Mouse (Mus musculus): Measurements from ENCODE around the gene Myo15b. TPM values are rescaled to one million over a fixed set of nuclear protein-coding genes. Genes with fewer than 3 reads are reported as not detected.
A peak's percentile ranks its signal among the peaks of the same experiment; 100 is the strongest.

The Myo15b gene
- total and polyA plus RNA-seq, 3 experiments = 0.16 to 0.35 TPM; not detected in 1

DNA sequence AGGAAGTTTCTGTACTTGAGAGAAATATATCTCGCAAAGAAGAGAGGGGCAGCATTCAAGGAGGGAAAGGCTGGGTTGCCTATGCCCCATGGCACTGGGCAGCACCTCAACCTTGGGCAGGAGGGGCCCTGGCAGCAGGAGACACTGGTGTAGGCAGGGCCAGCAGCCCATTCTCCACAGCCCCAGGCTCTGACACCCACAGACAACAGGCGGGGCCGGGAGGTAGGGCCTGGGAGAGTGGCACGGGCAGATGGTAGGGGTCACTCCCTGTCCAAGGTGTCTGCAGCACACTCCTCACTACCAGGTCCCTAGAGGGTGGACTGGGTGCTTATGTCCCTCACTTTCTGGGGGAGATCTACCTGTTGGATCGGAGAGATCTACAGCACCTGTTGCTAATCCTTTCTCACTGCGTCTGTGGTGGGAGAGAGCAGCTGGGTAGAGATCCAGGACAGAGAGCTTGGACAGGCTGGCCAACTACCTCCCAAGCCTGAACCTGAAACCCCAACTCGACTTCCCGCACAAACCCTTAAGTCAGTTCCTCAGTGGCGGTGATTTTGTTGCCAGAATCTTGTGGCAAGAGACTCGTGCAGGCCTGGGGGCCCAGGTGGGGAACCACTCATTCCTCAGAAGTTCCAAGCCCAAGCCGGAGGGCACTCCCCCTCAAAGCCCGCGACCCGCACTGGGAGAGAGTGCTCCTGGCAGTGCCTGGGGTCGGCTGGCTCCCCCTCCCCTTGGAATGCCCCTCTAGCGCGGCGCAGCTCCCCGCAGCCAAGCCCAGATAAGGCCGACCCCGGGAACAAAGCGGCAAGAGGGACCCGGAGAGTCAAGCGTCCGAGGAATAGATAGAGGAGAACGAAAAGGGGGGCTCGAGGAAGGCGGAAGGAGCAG lies 45.4 kb upstream of the Myo15b start:
- H3K27me3 ChIP-seq (ENCODE audit: insufficient read depth, low read length) = peaks cover 59% of the 10 kb centered on the region
- peaks cover 23% of the 10 kb centered on the region for H3K36me3 ChIP-seq (replicated peaks)
- no peak for DNase-seq (ENCODE audit: low spot score)
- ATAC-seq (ENCODE audit: extremely low read depth, insufficient number of reproducible peaks, low FRiP score, poor library complexity, severe bottlenecking) = no peak
- TF ChIP-seq TAL1 (conservative IDR thresholded peaks at IDR 0.05; ENCODE audit: low read depth, low read length) (no peak), CTCF (IDR thresholded peaks at IDR 0.05; ENCODE audit: low read depth, low read length) (no peak), GATA2 (IDR thresholded peaks at IDR 0.05; ENCODE audit: borderline replicate concordance, low read depth, low read length) (no peak), POLR2AphosphoS5 (IDR thresholded peaks at IDR 0.05; ENCODE audit: insufficient replicate concordance, low read depth, low read length) (no peak), GATA1 (IDR thresholded peaks at IDR 0.05; ENCODE audit: borderline replicate concordance, low read length) (no peak)
- no peaks in the 10 kb centered on the region for H3K9me3 ChIP-seq (replicated peaks)
- H3K4me3 ChIP-seq (ENCODE audit: low read depth, low read length) = peak overlapping the region; percentile 88; the same call in 1 of the 2 replicates
- peaks cover 56% of the 10 kb centered on the region for H3K4me1 ChIP-seq (ENCODE audit: insufficient read depth, low read depth, low read length)

DNA sequence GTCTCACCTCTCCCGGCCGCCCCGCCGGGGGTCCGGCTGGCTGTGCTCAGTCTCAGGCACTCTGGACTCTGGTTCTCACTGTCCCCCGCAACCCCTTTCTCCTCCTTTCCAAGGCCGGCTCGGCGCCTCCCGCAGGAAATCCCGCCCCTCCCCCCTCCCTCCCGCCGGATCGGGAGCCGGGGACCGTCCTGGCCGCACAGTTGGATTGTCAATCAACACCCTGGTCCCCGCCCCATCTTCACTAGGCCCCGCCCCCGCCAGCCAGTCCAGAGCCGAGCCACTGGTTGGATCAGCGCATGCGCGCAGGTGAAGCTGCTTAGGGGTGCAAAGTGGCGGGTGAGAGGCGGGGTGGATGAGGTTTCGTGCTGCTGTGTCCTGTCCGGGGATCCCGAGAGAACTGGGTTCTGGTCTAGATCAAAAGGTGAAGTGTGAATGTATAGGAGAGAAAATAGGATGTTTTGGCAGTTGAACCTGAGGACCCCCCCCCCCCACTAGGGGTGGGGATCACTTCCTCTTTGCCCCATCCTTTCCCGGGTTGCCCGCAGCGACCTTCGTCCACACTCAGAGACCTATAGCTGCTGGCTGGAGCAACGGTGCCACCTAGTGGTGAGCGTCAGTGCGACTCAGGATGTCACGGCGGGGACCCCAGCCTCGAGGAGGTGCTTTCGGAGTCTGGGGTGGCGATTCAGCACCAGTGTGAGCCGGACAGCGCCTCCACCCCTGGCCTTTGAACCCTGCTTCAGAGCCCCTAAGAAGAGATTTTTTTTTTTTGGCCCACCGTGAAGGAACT lies 44.5 kb upstream of the Myo15b start, which contains the start of gene Caskin2:
Gene Caskin2 (minus strand): TSS at position 133 of the 790 bp plus-strand sequence.
- ATAC-seq (ENCODE audit: extremely low read depth, insufficient number of reproducible peaks, low FRiP score, poor library complexity, severe bottlenecking) (peak; percentile 86), DNase-seq (ENCODE audit: low spot score) (peak; percentile 92)
- Histone ChIP-seq H3K4me3 (ENCODE audit: low read depth, low read length) (peak within 1 kb of the TSS; percentile 88), H3K27me3 (ENCODE audit: insufficient read depth, low read length) (peaks cover 50% of the 10 kb centered on the region), H3K36me3 (replicated peaks) (peaks cover 32% of the 10 kb centered on the region), H3K4me1 (ENCODE audit: insufficient read depth, low read depth, low read length) (peaks cover 47% of the 10 kb centered on the region), H3K9me3 (replicated peaks) (no peaks in the 10 kb centered on the region)
- TF ChIP-seq TAL1 (conservative IDR thresholded peaks at IDR 0.05; ENCODE audit: low read depth, low read length) (no peak), CTCF (IDR thresholded peaks at IDR 0.05; ENCODE audit: low read depth, low read length) (peak; percentile 78; the same call in 1 of the 2 replicates)

DNA sequence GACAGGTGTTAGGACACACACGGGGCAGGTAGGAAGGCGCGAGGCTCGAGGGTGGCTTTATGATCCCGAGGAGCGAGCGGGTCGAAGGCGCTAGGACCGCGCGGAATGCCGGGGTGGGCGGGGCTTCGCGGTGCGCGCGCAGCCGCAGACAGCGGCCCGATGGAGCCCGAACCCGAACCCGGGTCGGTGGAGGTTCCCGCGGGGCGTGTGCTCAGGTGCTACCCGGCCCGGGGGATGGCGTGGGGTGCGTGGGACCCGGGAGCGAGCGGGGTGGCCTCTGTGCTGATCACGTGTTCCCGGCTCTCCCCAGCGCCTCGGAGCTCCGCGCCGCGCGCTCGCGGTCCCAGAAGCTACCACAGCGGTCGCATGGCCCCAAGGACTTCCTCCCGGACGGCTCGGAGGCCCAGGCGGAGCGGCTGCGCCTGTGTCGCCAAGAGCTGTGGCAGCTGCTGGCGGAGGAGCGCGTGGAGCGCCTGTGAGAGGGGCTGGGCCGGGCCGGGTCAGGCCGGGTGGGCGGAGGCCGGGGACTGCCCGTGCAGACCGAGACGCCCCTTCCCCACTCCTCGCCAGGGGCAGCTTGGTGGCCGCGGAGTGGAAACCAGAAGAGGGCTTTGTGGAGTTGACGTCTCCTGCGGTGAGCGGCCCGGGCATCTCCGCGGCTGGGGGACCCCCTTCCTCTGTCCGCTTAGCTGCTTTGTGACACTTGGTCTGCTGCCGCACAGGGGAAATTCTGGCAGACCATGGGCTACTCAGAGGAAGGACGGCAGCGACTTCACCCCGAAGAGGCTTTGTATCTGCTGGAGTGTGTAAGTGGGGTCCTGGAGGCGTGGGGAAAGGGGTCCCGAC lies 43.4 kb upstream of the Myo15b start, which contains the start of gene Tsen54:
Gene Tsen54 (plus strand): TSS at position 120 of the 846 bp plus-strand sequence.
- Histone ChIP-seq H3K36me3 (replicated peaks) (peaks cover 37% of the 10 kb centered on the region), H3K9me3 (replicated peaks) (no peaks in the 10 kb centered on the region), H3K4me3 (ENCODE audit: low read depth, low read length) (peak within 1 kb of the TSS; percentile 88), H3K4me1 (ENCODE audit: insufficient read depth, low read depth, low read length) (peaks cover 41% of the 10 kb centered on the region), H3K27me3 (ENCODE audit: insufficient read depth, low read length) (peaks cover 39% of the 10 kb centered on the region)
- DNase-seq (ENCODE audit: low spot score) (peak; percentile 80), ATAC-seq (ENCODE audit: extremely low read depth, insufficient number of reproducible peaks, low FRiP score, poor library complexity, severe bottlenecking) (no peak)
- TF ChIP-seq GATA1 (IDR thresholded peaks at IDR 0.05; ENCODE audit: borderline replicate concordance, low read length) = no peak
- no peak for TF ChIP-seq CTCF (IDR thresholded peaks at IDR 0.05; ENCODE audit: low read depth, low read length)
- no peak for TF ChIP-seq TAL1 (conservative IDR thresholded peaks at IDR 0.05; ENCODE audit: low read depth, low read length)
- TF ChIP-seq GATA2 (IDR thresholded peaks at IDR 0.05; ENCODE audit: borderline replicate concordance, low read depth, low read length) = no peak
- no peak for TF ChIP-seq POLR2AphosphoS5 (IDR thresholded peaks at IDR 0.05; ENCODE audit: insufficient replicate concordance, low read depth, low read length)

DNA sequence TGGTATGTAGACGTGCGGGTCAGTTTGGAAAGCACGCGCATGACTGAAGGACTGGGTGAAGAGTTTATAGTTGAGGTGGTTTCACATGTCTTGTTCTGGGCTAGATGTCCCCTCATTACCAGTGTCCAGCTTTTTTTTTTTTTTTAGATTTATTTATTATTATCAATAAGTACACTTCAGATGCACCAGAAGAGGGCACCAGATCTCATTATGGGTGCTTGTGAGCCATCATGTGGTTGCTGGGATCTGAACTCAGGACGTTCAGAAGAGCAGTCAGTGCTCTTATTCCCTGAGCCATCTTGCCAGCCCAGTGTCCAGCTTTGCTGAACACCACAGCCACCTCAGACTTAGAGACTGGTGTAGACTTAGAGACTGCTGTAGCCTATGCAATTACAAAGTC lies 40.9 kb upstream of the Myo15b start:
- TF ChIP-seq POLR2AphosphoS5 (IDR thresholded peaks at IDR 0.05; ENCODE audit: insufficient replicate concordance, low read depth, low read length) (no peak), TAL1 (conservative IDR thresholded peaks at IDR 0.05; ENCODE audit: low read depth, low read length) (no peak), GATA1 (IDR thresholded peaks at IDR 0.05; ENCODE audit: borderline replicate concordance, low read length) (no peak), CTCF (IDR thresholded peaks at IDR 0.05; ENCODE audit: low read depth, low read length) (no peak), GATA2 (IDR thresholded peaks at IDR 0.05; ENCODE audit: borderline replicate concordance, low read depth, low read length) (no peak)
- peaks cover 62% of the 10 kb centered on the region for H3K36me3 ChIP-seq (replicated peaks)
- no peak for ATAC-seq (ENCODE audit: extremely low read depth, insufficient number of reproducible peaks, low FRiP score, poor library complexity, severe bottlenecking)

DNA sequence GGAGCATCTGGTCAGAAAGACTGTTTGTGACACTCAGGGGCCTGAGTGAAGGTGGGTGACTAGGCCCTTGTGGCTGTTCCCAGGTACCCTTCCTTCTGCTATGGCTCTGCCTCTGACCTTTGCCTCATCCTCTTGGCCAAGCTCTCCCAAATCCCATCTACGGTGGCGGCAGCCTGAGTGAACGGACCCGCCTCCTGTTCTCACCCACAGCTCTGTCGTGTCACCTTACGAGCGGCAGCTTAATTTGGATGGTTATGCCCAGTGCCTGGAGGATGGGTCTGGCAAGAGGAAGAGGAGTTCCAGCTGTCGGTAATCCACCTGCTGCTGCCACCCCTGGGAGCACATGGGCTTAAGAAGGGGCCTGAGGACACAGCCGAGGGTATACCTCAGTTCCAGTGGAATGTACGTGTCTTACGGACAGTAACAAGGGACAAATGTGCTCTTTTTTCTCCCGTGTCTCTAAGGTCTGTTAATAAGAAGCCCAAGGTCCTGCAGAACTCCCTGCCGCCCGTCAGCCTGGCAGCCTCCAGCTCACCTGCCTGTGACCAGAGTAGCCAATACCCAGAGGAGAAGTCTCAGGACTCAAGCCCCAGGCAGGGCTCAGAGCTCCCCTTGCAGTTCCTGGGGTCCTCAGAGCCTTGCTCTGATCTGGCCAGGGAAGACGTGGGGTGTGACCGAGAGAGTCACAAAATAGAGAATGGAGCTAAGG lies 38.1 kb upstream of the Myo15b start:
- Histone ChIP-seq H3K4me1 (ENCODE audit: insufficient read depth, low read depth, low read length) (peaks cover 39% of the 10 kb centered on the region), H3K9me3 (replicated peaks) (no peaks in the 10 kb centered on the region), H3K4me3 (ENCODE audit: low read depth, low read length) (no peak overlapping the region), H3K27me3 (ENCODE audit: insufficient read depth, low read length) (no peaks in the 10 kb centered on the region), H3K36me3 (replicated peaks) (peaks cover 71% of the 10 kb centered on the region)
- TF ChIP-seq CTCF (IDR thresholded peaks at IDR 0.05; ENCODE audit: low read depth, low read length) = no peak
- TF ChIP-seq GATA1 (IDR thresholded peaks at IDR 0.05; ENCODE audit: borderline replicate concordance, low read length) = no peak
- no peak for TF ChIP-seq GATA2 (IDR thresholded peaks at IDR 0.05; ENCODE audit: borderline replicate concordance, low read depth, low read length)
- TF ChIP-seq TAL1 (conservative IDR thresholded peaks at IDR 0.05; ENCODE audit: low read depth, low read length) = no peak
- TF ChIP-seq POLR2AphosphoS5 (IDR thresholded peaks at IDR 0.05; ENCODE audit: insufficient replicate concordance, low read depth, low read length) = no peak
- DNase-seq (ENCODE audit: low spot score) (no peak), ATAC-seq (ENCODE audit: extremely low read depth, insufficient number of reproducible peaks, low FRiP score, poor library complexity, severe bottlenecking) (no peak)

More for the DNA sequence above, 40.9 kb upstream of the Myo15b start:
- H3K9me3 ChIP-seq (replicated peaks) = no peaks in the 10 kb centered on the region
- peaks cover 14% of the 10 kb centered on the region for H3K27me3 ChIP-seq (ENCODE audit: insufficient read depth, low read length)
- no peak for DNase-seq (ENCODE audit: low spot score)
- peaks cover 47% of the 10 kb centered on the region for H3K4me1 ChIP-seq (ENCODE audit: insufficient read depth, low read depth, low read length)
- H3K4me3 ChIP-seq (ENCODE audit: low read depth, low read length) = no peak overlapping the region

Measured in G1E (cell line).